Mouse (Mus musculus) erythroblast, embryonic 14.5 days (primary cell): Measurements from ENCODE around the gene Tuft1. TPM values are rescaled to one million over a fixed set of nuclear protein-coding genes. Genes with fewer than 3 reads are reported as not detected.

Experiments used
- H3K27me3 ChIP-seq: 2 replicates; pipeline ENCODE4 v1.6.1; 2012; ENCODE audit warnings: inconsistent platforms; ENCODE audit not compliant: control insufficient read depth
- H3K36me3 ChIP-seq: 2 replicates; pipeline ENCODE4 v1.6.1; 2012; ENCODE audit warnings: mild to moderate bottlenecking, inconsistent platforms; ENCODE audit not compliant: control insufficient read depth
- H3K4me1 ChIP-seq: 2 replicates; pipeline ENCODE4 v1.6.1; 2012; ENCODE audit warnings: inconsistent platforms; ENCODE audit not compliant: control insufficient read depth
- H3K4me3 ChIP-seq: replicated peaks from 2 replicates; pipeline ENCODE3; 2012; ENCODE audit warnings: moderate library complexity, mild to moderate bottlenecking, inconsistent platforms
- H3K9me3 ChIP-seq: 2 replicates; pipeline ENCODE4 v1.6.1; 2012; ENCODE audit warnings: low read length, inconsistent platforms, mixed read lengths; ENCODE audit not compliant: control insufficient read depth
- GATA1 ChIP-seq: IDR thresholded peaks from 2 replicates; pipeline ENCODE4 v1.6.1; 2012; ENCODE audit warnings: low read length, inconsistent platforms, mixed read lengths
- TAL1 ChIP-seq: IDR thresholded peaks from 3 replicates; pipeline ENCODE4 v1.6.1; 2012; ENCODE audit warnings: low read length, inconsistent platforms, mixed read lengths
- polyA plus RNA-seq: library from polyadenylated mRNA; stranded (reverse); fragments of >175 nt; gene quantifications from 2 replicates; pipeline ENCODE4 v1.2.3, GENCODE M21; 2012

The Tuft1 gene
- polyA plus RNA-seq, 1 experiment, result 0.30 TPM

GRCm38 (mm10) chr3:94565127-94565526 lies 93.5 kb downstream of the Tuft1 start:
- Histone ChIP-seq H3K27me3 (no peaks in the 10 kb centered on the region), H3K9me3 (no peaks in the 10 kb centered on the region), H3K4me3 (no peak overlapping the region), H3K36me3 (peaks cover 5% of the 10 kb centered on the region), H3K4me1 (peaks cover 2% of the 10 kb centered on the region; the same call in 1 of the 2 replicates)
- TF ChIP-seq GATA1, result no peak
- TF ChIP-seq TAL1, result no peak

- peaks cover 11% of the 10 kb centered on the region for H3K36me3 ChIP-seq
- H3K9me3 ChIP-seq, result no peaks in the 10 kb centered on the region
- no peaks in the 10 kb centered on the region for H3K27me3 ChIP-seq
- H3K4me3 ChIP-seq, result no peak overlapping the region
- TF ChIP-seq GATA1, result no peak
- TF ChIP-seq TAL1, result no peak
- no peaks in the 10 kb centered on the region; the same call in 1 of the 2 replicates for H3K4me1 ChIP-seq
Observed at GRCm38 (mm10) chr3:94564356-94565010, 94.2 kb downstream of the Tuft1 start.

GRCm38 (mm10) chr3:94563163-94563562 lies 95.5 kb downstream of the Tuft1 start:
- Histone ChIP-seq H3K4me1 (no peaks in the 10 kb centered on the region), H3K9me3 (no peaks in the 10 kb centered on the region), H3K36me3 (peaks cover 19% of the 10 kb centered on the region), H3K27me3 (no peaks in the 10 kb centered on the region), H3K4me3 (no peak overlapping the region)
- TF ChIP-seq GATA1 (no peak), TAL1 (no peak)

Other genes with a start within 250 kb of the Tuft1 start
- 0.01 and 0.07 TPM in 2 replicates for gene Tdrkh, start 245.6 kb downstream of the Tuft1 start, polyA plus RNA-seq
- 3.8 and 4.7 TPM in 2 replicates for gene Mrpl9, start 215.6 kb downstream of the Tuft1 start, polyA plus RNA-seq
- not detected in 2 replicates for gene Oaz3, start 215.0 kb downstream of the Tuft1 start, polyA plus RNA-seq
- 0.03 TPM in 1 of 2 replicates, not detected in the other for gene Celf3, start 180.6 kb downstream of the Tuft1 start, polyA plus RNA-seq
- gene Riiad1, start 178.5 kb downstream of the Tuft1 start, polyA plus RNA-seq, result not detected in 2 replicates
- gene Snx27, start 76.2 kb downstream of the Tuft1 start, polyA plus RNA-seq, result 0.17 and 0.20 TPM in 2 replicates
- not detected in 2 replicates for gene Gm10972, start 15.8 kb downstream of the Tuft1 start, polyA plus RNA-seq
- gene Selenbp2, start 34.7 kb upstream of the Tuft1 start, polyA plus RNA-seq, result 0.05 TPM in 1 of 2 replicates, not detected in the other
- gene Cgn, start 127.6 kb upstream of the Tuft1 start, polyA plus RNA-seq, result 0.02 and 0.04 TPM in 2 replicates
- gene Pogz, start 178.7 kb upstream of the Tuft1 start, polyA plus RNA-seq, result 1.3 and 1.7 TPM in 2 replicates
- 16.8 TPM in 2 replicates for gene Psmb4, start 228.1 kb upstream of the Tuft1 start, polyA plus RNA-seq